Mouse (Mus musculus) heart, postnatal 0 days (tissue): ENCODE measurements around the gene Hfe2.
A peak's percentile ranks its signal among the peaks of the same experiment; 100 is the strongest.

Experiments used
- CTCF ChIP-seq: IDR thresholded peaks from 2 replicates; pipeline ENCODE4 v1.5.1; 2016; ENCODE audit warnings: antibody characterized with exemption, control low read depth, low read depth
- EP300 ChIP-seq: IDR thresholded peaks from 2 replicates; pipeline ENCODE4 v1.6.1; 2016; ENCODE audit warnings: antibody characterized with exemption, low read depth

DNA sequence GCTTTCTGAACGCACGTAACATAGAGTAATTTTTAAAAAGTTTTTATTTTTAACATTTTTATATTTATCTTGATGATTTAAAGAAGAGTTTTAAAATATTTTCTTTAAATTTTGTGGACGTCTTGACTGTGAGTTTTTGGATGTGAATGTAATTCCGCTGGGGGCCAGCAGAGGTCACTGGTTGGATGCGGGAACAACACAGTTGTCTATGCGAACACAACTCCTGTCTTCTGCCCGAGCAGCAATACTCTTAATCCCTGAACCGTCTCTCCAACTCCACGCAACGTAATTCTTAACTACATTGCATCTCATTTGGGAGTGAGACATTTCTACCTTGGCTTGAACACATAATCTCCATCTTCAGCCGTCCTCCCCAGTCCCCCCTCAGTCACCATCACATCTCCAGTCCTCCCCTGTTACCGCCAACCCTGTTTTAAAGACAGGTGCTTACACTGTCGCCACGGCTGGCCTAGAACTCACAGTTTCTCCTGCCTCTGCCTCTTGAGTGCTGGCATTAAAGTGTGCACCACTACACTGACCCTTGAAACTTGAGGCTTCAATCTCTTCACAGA, 22.5 kb downstream of the Hfe2 start:
- TF ChIP-seq CTCF (peak; percentile 82), EP300 (no peak)
